8 mouse cellular contexts compared by ENCODE assay signal in the genomic region with DNA sequence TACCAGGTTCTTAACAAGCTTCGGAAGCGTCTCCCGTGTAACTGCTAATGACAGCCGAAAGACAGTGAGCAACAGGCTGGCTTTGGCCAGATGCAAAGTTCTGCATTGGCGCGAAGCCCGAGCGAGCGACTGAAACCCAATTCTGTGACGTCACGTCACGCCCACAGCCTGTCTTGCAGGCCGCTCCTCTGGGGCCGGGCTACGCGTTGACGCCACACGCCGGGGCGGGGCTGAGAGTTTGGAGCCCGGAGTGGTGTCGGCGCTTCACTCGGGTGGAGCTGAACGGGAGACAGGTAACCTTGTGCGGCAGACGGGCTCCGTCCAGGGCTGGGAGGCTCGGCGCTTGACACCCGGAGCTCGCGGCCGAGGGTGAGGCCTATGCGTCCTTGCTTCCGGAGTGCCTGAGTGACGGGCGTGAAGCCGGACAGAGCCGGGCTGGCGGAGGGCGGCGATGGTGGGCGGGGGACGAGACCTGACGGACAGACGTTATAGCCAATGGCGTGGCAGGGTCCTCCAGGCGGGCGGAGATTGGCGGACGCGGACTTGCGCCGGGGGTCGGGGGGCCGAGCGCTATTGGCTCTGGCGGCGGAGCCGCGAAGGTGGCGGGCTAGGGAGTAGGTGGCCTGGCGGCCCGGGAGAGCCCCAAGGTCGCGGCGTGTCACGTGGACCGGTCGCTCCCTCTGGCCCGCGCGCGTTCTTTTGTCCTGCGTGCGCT. TPM values are rescaled to one million over a fixed set of nuclear protein-coding genes. Genes with fewer than 3 reads are reported as not detected.
A peak's percentile ranks its signal among the peaks of the same experiment; 100 is the strongest.
DNase-seq lines count a peak whose midpoint lies in the region; ATAC-seq and TF ChIP-seq lines count a peak whose summit lies in the region.

Gene Ogdh (plus strand): TSS at position 233 of the 715 bp plus-strand sequence.

- TF ChIP-seq CTCF in lung, adult 2 months (IDR thresholded peaks at IDR 0.05; ENCODE audit: insufficient read depth, low read length), result no peak

- in situ Hi-C loops in ES-E14 (cut with MboI; ENCODE audit: low sequenced_read_pairs in 2 of 2, unreplicated experiment in 2 of 2), result no loop called here

- peak within 1 kb of the TSS; percentile 73 for H3K27ac ChIP-seq in ES-E14 (ENCODE audit: insufficient read depth, low read depth, low read length, poor library complexity, severe bottlenecking)
- H3K27ac ChIP-seq in forebrain, embryonic 15.5 days (replicated peaks), result peak within 1 kb of the TSS; percentile 91

- peak within 1 kb of the TSS; percentile 83 to 86 for H3K4me3 ChIP-seq in ES-E14 (ENCODE audit: insufficient read depth in 1 of 2, low read depth in 1 of 2, low read length in 2 of 2, poor library complexity in 1 of 2, severe bottlenecking in 1 of 2)
- H3K4me3 ChIP-seq in forebrain, embryonic 15.5 days, result peak within 1 kb of the TSS; percentile 60
- H3K4me3 ChIP-seq in lung, adult 2 months (replicated peaks; ENCODE audit: extremely low read depth, low read depth, low read length), result peak within 1 kb of the TSS; percentile 75

- peak within 1 kb of the TSS; percentile 72 for H3K4me2 ChIP-seq in forebrain, embryonic 15.5 days (replicated peaks)

- peak; percentile 98 for ATAC-seq in forebrain, embryonic 15.5 days (replicated peaks)
- peak; percentile 86 for ATAC-seq in neutrophil, adult 5-6 weeks (ENCODE audit: extremely low read depth, insufficient number of reproducible peaks, low FRiP score, poor library complexity, severe bottlenecking)

- intact Hi-C loops in heart, postnatal 25 days (cut with DNase I), result no loop called here

- H3K36me3 ChIP-seq in ES-E14 (ENCODE audit: control insufficient read depth, insufficient read depth, low read length, poor library complexity, severe bottlenecking), result no peaks in the 10 kb centered on the region
- H3K36me3 ChIP-seq in forebrain, embryonic 15.5 days, result no peaks in the 10 kb centered on the region

- peak; percentile 97 for DNase-seq in ES-E14 (ENCODE audit: low read depth, low spot score)
- peak; percentile 99 for DNase-seq in cerebellum, adult 11-12 months
- peak; percentile 97 for DNase-seq in heart, postnatal 25 days (ENCODE audit: low spot score)
- peak; percentile 98 for DNase-seq in layer of hippocampus, adult 18-20 months (ENCODE audit: low spot score in 2 of 2)
- peak; percentile 100 for DNase-seq in lung, adult 2 months
- peak; percentile 97 for DNase-seq in thymus, adult 18-20 months

- H3K27me3 ChIP-seq in forebrain, embryonic 15.5 days, result no peaks in the 10 kb centered on the region

- TF ChIP-seq POLR2A in lung, adult 2 months (IDR thresholded peaks at IDR 0.05; ENCODE audit: borderline replicate concordance, extremely low read depth, low read depth, low read length), result peak; percentile 91; the same call in 1 of the 2 replicates

- H3K9me3 ChIP-seq in ES-E14 (ENCODE audit: control insufficient read depth, insufficient read depth, low read depth, low read length), result 0 out of 2 replicates have a peak, but pooled peaks cover 2% of the 10 kb centered on the region
- no peaks in the 10 kb centered on the region for H3K9me3 ChIP-seq in forebrain, embryonic 15.5 days

- H3K4me1 ChIP-seq in ES-E14 (ENCODE audit: control insufficient read depth in 2 of 2, insufficient read depth in 2 of 2, low read length in 2 of 2, poor library complexity in 1 of 2), result peaks cover 2 to 4% of the 10 kb centered on the region in 2 experiments; a peak in 3 of 4 replicates
- H3K4me1 ChIP-seq in forebrain, embryonic 15.5 days, result peaks cover 12% of the 10 kb centered on the region
- peaks cover 3% of the 10 kb centered on the region; the same call in 1 of the 2 replicates for H3K4me1 ChIP-seq in lung, adult 2 months (ENCODE audit: control insufficient read depth, insufficient read depth, low read length)

- peak within 1 kb of the TSS; percentile 90 for H3K9ac ChIP-seq in ES-E14 (ENCODE audit: insufficient read depth, low read depth, low read length, poor library complexity, severe bottlenecking)
- peak within 1 kb of the TSS; percentile 56 for H3K9ac ChIP-seq in forebrain, embryonic 15.5 days (replicated peaks)

- WGBS in forebrain, embryonic 15.5 days, result under 1% methylated on average over 76 of the region's 77 CpGs
- WGBS in lung, adult 2 months, result under 1% methylated on average over 77 of the region's 77 CpGs

TF ChIP-seq in ES-E14, 5 proteins besides CTCF, POLR2A, EP300 and RAD21:
- TF ChIP-seq CHD2 (IDR thresholded peaks at IDR 0.05; ENCODE audit: low read depth, low read length) (no peak), ZC3H11A (IDR thresholded peaks at IDR 0.05; ENCODE audit: borderline replicate concordance, low read depth, low read length) (no peak), ZNF384 (IDR thresholded peaks at IDR 0.05; ENCODE audit: low read depth, low read length) (no peak), HCFC1 (IDR thresholded peaks at IDR 0.05; ENCODE audit: borderline replicate concordance, insufficient read depth, low read length) (0 out of 2 replicates have a peak, but pooled peaks have one; percentile 20), MAFK (IDR thresholded peaks at IDR 0.05; ENCODE audit: insufficient read depth, low read depth, low read length) (no peak)

RNA-seq across cellular contexts. Expression of gene Ogdh, which starts in this region (rescaled TPM):
- 68.4 and 69.6 TPM in 2 replicates for total RNA-seq in ES-E14 (2012; rRNA removed)
- polyA plus RNA-seq in forebrain, embryonic 15.5 days (2015; fragmentation: Nextera tagmentation; extraction: Ambion mirVana), result 88.0 and 88.7 TPM in 2 replicates
- total RNA-seq in heart, postnatal 25 days (2021), result 1,000 to 10,000 TPM; 1,619 to 1,687 TPM
- 100 to 1,000 TPM; 212 to 218 TPM for total RNA-seq in layer of hippocampus, adult 18-20 months (2021)
- 129 and 181 TPM in 2 replicates for polyA plus RNA-seq in lung, adult 2 months (2012; rRNA removed)
- 97.5 and 110 TPM in 2 replicates for total RNA-seq in neutrophil, adult 5-6 weeks (2017)

Comparison
In these comparisons a context has a peak if more than half of its experiments do, and no peak if none do; other contexts are left out.
1. Peak in every context shown above with its lines: DNase-seq, ATAC-seq, H3K4me3 ChIP-seq and H3K27ac ChIP-seq.
2. RNA of gene Ogdh (total RNA-seq): 1,619 to 1,687 TPM in heart, postnatal 25 days; 212 to 218 TPM in layer of hippocampus, adult 18-20 months, 97.5 to 110 TPM in neutrophil, adult 5-6 weeks and 68.4 to 69.6 TPM in ES-E14; every median in the first group is over 4 times any median in the second.